Mouse (Mus musculus) layer of hippocampus, adult 8-10 months (tissue): ENCODE measurements around the gene Slc4a3. TPM values are rescaled to one million over a fixed set of nuclear protein-coding genes. Genes with fewer than 3 reads are reported as not detected.

ENCODE experiments used
- DNase-seq, 2 experiments: peaks; one replicate each; pipeline ENCODE4 v3.0.0; 2022; ENCODE audit warnings: low spot score in 2 of 2
- total RNA-seq, 4 experiments: library from RNA; stranded (reverse); gene quantifications; 2 replicates each; pipeline ENCODE4 v1.2.4; 2022

The Slc4a3 gene
- total RNA-seq, 4 experiments from 2014 or later: 110 to 153 (median 129) TPM

GRCm38 (mm10) chr1:75559212-75559925 is 13.3 kb downstream of the Slc4a3 start:
- DNase-seq: peak; percentile 92 to 97

- DNase-seq: no peak
Measured at GRCm38 (mm10) chr1:75560206-75560913, 14.3 kb downstream of the Slc4a3 start.

GRCm38 (mm10) chr1:75561221-75561897 is 15.3 kb downstream of the Slc4a3 start:
- no peak for DNase-seq

GRCm38 (mm10) chr1:75561898-75562238 is 15.8 kb downstream of the Slc4a3 start:
- DNase-seq: no peak

GRCm38 (mm10) chr1:75564102-75564501 is 18.0 kb downstream of the Slc4a3 start:
- DNase-seq: no peak

GRCm38 (mm10) chr1:75564916-75565315 is 18.9 kb downstream of the Slc4a3 start:
- DNase-seq: no peak

GRCm38 (mm10) chr1:75565616-75566015 is 19.6 kb downstream of the Slc4a3 start:
- no peak for DNase-seq

GRCm38 (mm10) chr1:75570403-75570802 is 24.3 kb downstream of the Slc4a3 start:
- DNase-seq: no peak

- no peak for DNase-seq
Measured at GRCm38 (mm10) chr1:75572776-75573175, 26.7 kb downstream of the Slc4a3 start.

- no peak for DNase-seq
Measured at GRCm38 (mm10) chr1:75573715-75574114, 27.6 kb downstream of the Slc4a3 start.

GRCm38 (mm10) chr1:75574476-75575310 is 28.6 kb downstream of the Slc4a3 start:
- DNase-seq: no peak

- DNase-seq: no peak
Measured at GRCm38 (mm10) chr1:75581936-75582624, 36.0 kb downstream of the Slc4a3 start.

- DNase-seq: no peak
Measured at GRCm38 (mm10) chr1:75582625-75582956, 36.5 kb downstream of the Slc4a3 start.

- DNase-seq: no peak
Measured at GRCm38 (mm10) chr1:75583034-75583433, 37.0 kb downstream of the Slc4a3 start.

GRCm38 (mm10) chr1:75586791-75587190 is 40.7 kb downstream of the Slc4a3 start:
- DNase-seq: no peak

GRCm38 (mm10) chr1:75587738-75588719 is 42.0 kb downstream of the Slc4a3 start:
- DNase-seq: peak in 1 of 2 experiments; percentile 23

- DNase-seq: peak; percentile 51 to 56
Measured at GRCm38 (mm10) chr1:75588874-75589273, 42.8 kb downstream of the Slc4a3 start.

- no peak for DNase-seq
Measured at GRCm38 (mm10) chr1:75589983-75590382, 43.9 kb downstream of the Slc4a3 start.

- no peak for DNase-seq
Measured at GRCm38 (mm10) chr1:75593956-75594355, 47.9 kb downstream of the Slc4a3 start.

GRCm38 (mm10) chr1:75594836-75595235 is 48.8 kb downstream of the Slc4a3 start:
- DNase-seq: no peak
